ENCODE assay signal across 31 mouse cellular contexts in genomic region chr19:10924220-10924619, GRCm38 (mm10). TPM values are rescaled to one million over a fixed set of nuclear protein-coding genes. Genes with fewer than 3 reads are reported as not detected.
"Had no signal": no experiment of that assay in that cellular context is flagged by ENCODE, and none has a peak within 500 bp of the region (broad histone marks: within the 10 kb centered on the region; RNA-seq: fewer than 3 reads in every experiment).

No protein-coding gene starts in this region.

- H3K4me1 ChIP-seq: liver, embryonic 13.5 days; midbrain, embryonic 15.5 days; stomach, embryonic 15.5 days had no signal

- H3K4me2 ChIP-seq: liver, embryonic 13.5 days; midbrain, embryonic 12.5 days; midbrain, embryonic 15.5 days; neural tube, embryonic 13.5 days; stomach, embryonic 15.5 days had no signal

- H3K4me3 ChIP-seq: left cerebral cortex, adult 2 months; liver, embryonic 13.5 days; midbrain, embryonic 12.5 days; midbrain, embryonic 15.5 days; myocyte; neural tube, embryonic 13.5 days; stomach, embryonic 15.5 days had no signal

- H3K36me3 ChIP-seq: liver, embryonic 13.5 days; midbrain, embryonic 12.5 days; midbrain, embryonic 15.5 days; neural tube, embryonic 13.5 days; stomach, embryonic 15.5 days had no signal

- H3K27me3 ChIP-seq: liver, embryonic 13.5 days; midbrain, embryonic 12.5 days; midbrain, embryonic 15.5 days; neural tube, embryonic 13.5 days; stomach, embryonic 15.5 days had no signal

- H3K9ac ChIP-seq: liver, embryonic 13.5 days; midbrain, embryonic 12.5 days; midbrain, embryonic 15.5 days; neural tube, embryonic 13.5 days; stomach, embryonic 15.5 days had no signal

- H3K27ac ChIP-seq: left cerebral cortex, adult 2 months; liver, embryonic 13.5 days; midbrain, embryonic 12.5 days; midbrain, embryonic 15.5 days; neural tube, embryonic 13.5 days; stomach, embryonic 15.5 days had no signal

- H3K9me3 ChIP-seq: liver, embryonic 13.5 days; midbrain, embryonic 12.5 days; midbrain, embryonic 15.5 days; neural tube, embryonic 13.5 days; stomach, embryonic 15.5 days had no signal

- ATAC-seq: intestine, postnatal 0 days; midbrain, embryonic 15.5 days had no signal

- DNase-seq: kidney, adult 9 months; kidney, postnatal 14 days; layer of hippocampus, postnatal 36 days; liver, embryonic 13.5 days; lung, adult 2 months; lung, postnatal 14 days; lung, postnatal 4 days; retina, postnatal 1 day; right cerebral cortex, postnatal 25 days; spleen, adult 18-20 months; thymus, postnatal 25 days had no signal

RNA-seq across cellular contexts. Expression of gene Zp1, which starts 3.8 kb away (rescaled TPM):
- total RNA-seq: layer of hippocampus, adult 8-10 months; layer of hippocampus, postnatal 10 days; layer of hippocampus, postnatal 36 days; left cerebral cortex, adult 2 months; left cerebral cortex, postnatal 10 days; left cerebral cortex, postnatal 36 days; liver, adult 2 months; megakaryocyte progenitor cell, adult 5-6 weeks; megakaryocyte-erythroid progenitor cell, adult 5-6 weeks; monocyte, adult 5-6 weeks; neutrophil, adult 5-6 weeks had no signal
- polyA plus RNA-seq: intestine, postnatal 0 days; limb, embryonic 11.5 days; limb, embryonic 14.5 days; liver, adult 2 months; liver, embryonic 13.5 days; liver, embryonic 16.5 days; lung, embryonic 16.5 days; midbrain, embryonic 12.5 days; neural tube, embryonic 13.5 days; stomach, embryonic 15.5 days had no signal

RNA-seq across cellular contexts. Expression of gene Ptgdr2, which starts 12.7 kb away (rescaled TPM):
- total RNA-seq: liver, adult 2 months; megakaryocyte-erythroid progenitor cell, adult 5-6 weeks had no signal
- polyA plus RNA-seq: intestine, postnatal 0 days; limb, embryonic 11.5 days; liver, adult 2 months; liver, embryonic 13.5 days; neural tube, embryonic 13.5 days had no signal
